Mouse (Mus musculus) midbrain, embryonic 16.5 days (tissue): ENCODE results near the gene 5430419D17Rik. TPM values are rescaled to one million over a fixed set of nuclear protein-coding genes. Genes with fewer than 3 reads are reported as not detected.

Experiments
- ATAC-seq: fragments of 200-750 bp; cut with Nextera tagmentation; 2 replicates; pipeline ENCODE4 v1.8.0; 2017; ENCODE audit warnings: moderate TSS enrichment
- H3K27ac ChIP-seq: fragments of 300-500 bp; sonication (generic); 2 replicates; pipeline ENCODE4 v1.5.1; 2014; ENCODE audit warnings: mild to moderate bottlenecking, low read length, mixed read lengths
- H3K27me3 ChIP-seq: fragments of 300-500 bp; sonication (generic); 2 replicates; pipeline ENCODE4 v1.6.1; 2014; ENCODE audit warnings: low read depth, low read length, mixed read lengths; ENCODE audit not compliant: control insufficient read depth, insufficient read depth
- H3K36me3 ChIP-seq: fragments of 300-500 bp; sonication (generic); 2 replicates; pipeline ENCODE4 v1.6.1; 2014; ENCODE audit warnings: mild to moderate bottlenecking, low read length, moderate library complexity, mixed read lengths; ENCODE audit not compliant: control insufficient read depth, insufficient read depth
- H3K4me1 ChIP-seq: fragments of 300-500 bp; sonication (generic); 2 replicates; pipeline ENCODE4 v1.6.1; 2014; ENCODE audit warnings: mild to moderate bottlenecking, low read length, mixed read lengths; ENCODE audit not compliant: control insufficient read depth, insufficient read depth
- H3K4me2 ChIP-seq: fragments of 300-500 bp; sonication (generic); 2 replicates; pipeline ENCODE4 v1.6.1; 2014; ENCODE audit warnings: mild to moderate bottlenecking, low read length, mixed read lengths
- H3K4me3 ChIP-seq: fragments of 300-500 bp; sonication (generic); 2 replicates; pipeline ENCODE4 v1.5.1; 2014; ENCODE audit warnings: low read depth, mild to moderate bottlenecking, low read length, moderate library complexity, mixed read lengths
- H3K9ac ChIP-seq: fragments of 300-500 bp; sonication (generic); 2 replicates; pipeline ENCODE4 v1.6.1; 2014; ENCODE audit warnings: low read depth, low read length, mixed read lengths
- H3K9me3 ChIP-seq: fragments of 300-500 bp; sonication (generic); replicated peaks from 2 replicates; pipeline ENCODE4 v1.6.1; 2014; ENCODE audit warnings: mild to moderate bottlenecking, low read length, mixed read lengths; ENCODE audit not compliant: control insufficient read depth, poor library complexity, severe bottlenecking
- WGBS: fragments of 180-500 bp; shearing (Covaris S2); extraction: QIAGEN DNeasy Blood & Tissue Kit; methylation state at CpG from one replicate; pipeline ENCODE4 v1.1.7; 2014; 5-methylcytosine and 5-hydroxymethylcytosine counted together
- polyA plus RNA-seq: library from polyadenylated mRNA; unstranded; fragments of >200 nt; fragmentation: Nextera tagmentation; extraction: Ambion mirVana; gene quantifications from 2 replicates; pipeline ENCODE4 v1.2.1, GENCODE M21; 2015

Gene 5430419D17Rik
- polyA plus RNA-seq, result not detected in 2 replicates

DNA sequence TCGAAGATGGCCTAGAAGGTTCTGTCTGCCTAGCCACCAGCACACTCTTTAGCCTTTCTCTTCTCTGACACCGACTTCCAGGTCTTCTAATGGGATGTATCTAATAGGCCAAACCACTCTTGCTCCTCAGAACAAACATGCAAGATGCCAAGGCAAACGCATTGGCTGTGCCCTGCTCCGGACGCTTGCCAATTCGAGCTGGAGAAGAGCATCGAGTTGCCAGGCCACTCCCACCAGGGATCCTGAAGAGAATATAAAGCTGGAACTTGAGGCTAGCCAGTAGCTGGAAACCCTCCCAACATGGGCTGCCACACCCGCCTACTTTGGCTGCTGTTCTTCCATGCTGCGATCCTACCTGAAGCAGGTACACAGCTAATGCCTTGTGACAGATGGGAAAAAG lies at the start of gene 5430419D17Rik:
Gene 5430419D17Rik (plus strand): TSS at position 282 of the 400 bp plus-strand sequence.
- no peak within 1 kb of the TSS for H3K27ac ChIP-seq
- WGBS, result 85% methylated on average over 9 of the region's 9 CpGs
- no peak for ATAC-seq
- no peaks in the 10 kb centered on the region for H3K27me3 ChIP-seq
- H3K9me3 ChIP-seq, result no peaks in the 10 kb centered on the region
- no peaks in the 10 kb centered on the region for H3K36me3 ChIP-seq
- H3K4me2 ChIP-seq, result no peak within 1 kb of the TSS
- no peak within 1 kb of the TSS for H3K4me3 ChIP-seq
- H3K4me1 ChIP-seq, result no peaks in the 10 kb centered on the region
- no peak within 1 kb of the TSS for H3K9ac ChIP-seq

DNA sequence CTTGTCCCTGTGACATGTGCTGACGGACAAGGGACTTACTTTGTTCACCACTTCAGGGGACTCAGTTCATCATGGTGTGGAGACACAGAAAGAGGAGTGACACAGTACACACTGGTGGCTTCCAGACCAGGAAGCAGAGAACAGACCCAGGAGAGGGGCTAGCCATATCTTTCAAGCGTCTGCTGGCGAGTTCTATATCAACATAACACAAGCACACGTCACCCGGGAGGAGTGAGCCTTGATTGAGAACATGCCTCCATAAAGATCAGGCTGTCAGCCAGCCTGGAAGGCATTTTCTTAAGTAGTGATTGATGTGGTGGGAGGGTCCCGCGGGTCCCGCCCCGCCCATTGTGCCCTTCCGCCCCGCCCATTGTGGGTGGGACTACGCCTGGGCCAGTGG lies 44.2 kb upstream of the 5430419D17Rik start:
- H3K9me3 ChIP-seq, result no peaks in the 10 kb centered on the region
- H3K4me2 ChIP-seq, result no peak overlapping the region
- ATAC-seq, result no peak
- H3K9ac ChIP-seq, result no peak overlapping the region
- H3K4me3 ChIP-seq, result no peak overlapping the region
- H3K27me3 ChIP-seq, result no peaks in the 10 kb centered on the region
- no peak overlapping the region for H3K27ac ChIP-seq
- no peaks in the 10 kb centered on the region for H3K4me1 ChIP-seq
- no peaks in the 10 kb centered on the region for H3K36me3 ChIP-seq
- 77% methylated on average over 12 of the region's 12 CpGs for WGBS

DNA sequence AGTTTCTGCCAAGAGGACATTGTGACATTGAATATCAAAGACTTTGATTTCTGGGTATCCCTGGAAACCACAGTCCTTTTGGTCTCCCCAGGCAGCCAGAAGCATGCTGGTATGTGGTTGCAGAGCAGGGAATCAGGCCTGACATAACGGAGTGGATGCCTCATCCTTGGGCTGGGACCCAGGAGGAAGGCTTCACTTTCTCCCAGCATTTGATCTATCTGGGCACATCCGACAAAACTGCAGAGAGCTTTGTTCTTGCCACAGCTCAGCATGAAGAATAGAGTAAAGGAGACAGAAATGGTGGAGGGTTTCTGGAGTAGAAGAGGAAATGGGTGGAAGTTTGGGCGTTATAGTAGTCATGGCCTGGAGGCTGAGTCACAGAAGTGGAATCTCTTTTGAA lies 41.0 kb upstream of the 5430419D17Rik start:
- Histone ChIP-seq H3K27me3 (no peaks in the 10 kb centered on the region), H3K36me3 (no peaks in the 10 kb centered on the region), H3K4me1 (no peaks in the 10 kb centered on the region), H3K9me3 (no peaks in the 10 kb centered on the region), H3K9ac (no peak overlapping the region), H3K4me2 (no peak overlapping the region), H3K4me3 (no peak overlapping the region), H3K27ac (no peak overlapping the region)
- 60% methylated on average over 3 of the region's 3 CpGs for WGBS
- no peak for ATAC-seq

- H3K9ac ChIP-seq, result no peak within 1 kb of the TSS
- H3K27me3 ChIP-seq, result no peaks in the 10 kb centered on the region
- no peaks in the 10 kb centered on the region for H3K4me1 ChIP-seq
- WGBS, result 95% methylated on average over 2 of the region's 2 CpGs
- no peak within 1 kb of the TSS for H3K4me3 ChIP-seq
- ATAC-seq, result no peak
- H3K36me3 ChIP-seq, result no peaks in the 10 kb centered on the region
- H3K4me2 ChIP-seq, result no peak within 1 kb of the TSS
- H3K27ac ChIP-seq, result no peak within 1 kb of the TSS
- H3K9me3 ChIP-seq, result no peaks in the 10 kb centered on the region
These were observed 28.0 kb upstream of the 5430419D17Rik start, which contains the start of gene 4933402N03Rik for GRCm38 (mm10) chr7:131146214-131146613. TSS of gene 4933402N03Rik (minus strand) at chr7:131146314.

- WGBS, result 79% methylated on average over 3 of the region's 3 CpGs
- Histone ChIP-seq H3K4me3 (no peak overlapping the region), H3K4me2 (no peak overlapping the region), H3K27ac (no peak overlapping the region), H3K9me3 (no peaks in the 10 kb centered on the region), H3K4me1 (no peaks in the 10 kb centered on the region), H3K27me3 (no peaks in the 10 kb centered on the region), H3K9ac (no peak overlapping the region), H3K36me3 (no peaks in the 10 kb centered on the region)
- no peak for ATAC-seq
These were observed 24.0 kb upstream of the 5430419D17Rik start for GRCm38 (mm10) chr7:131150179-131150578.

DNA sequence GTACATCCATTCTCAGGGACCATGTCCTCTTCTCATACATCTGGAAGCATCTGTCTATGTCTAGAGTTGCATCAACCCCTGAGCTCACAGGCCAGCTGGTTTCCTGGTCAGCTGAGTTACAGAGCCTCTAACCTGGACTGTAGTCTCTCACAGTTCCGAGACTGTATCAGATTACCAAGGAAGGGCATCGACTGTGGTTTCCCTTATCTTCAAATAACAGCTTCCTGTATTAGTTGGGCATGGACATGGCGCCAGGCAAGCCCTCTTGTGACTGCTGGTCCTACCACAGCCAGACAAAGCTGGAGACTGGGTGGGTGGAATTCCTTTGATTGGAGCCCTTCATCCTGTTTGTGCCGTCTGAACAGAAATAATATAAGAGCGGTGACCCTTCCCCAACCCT lies 21.2 kb upstream of the 5430419D17Rik start:
- H3K4me2 ChIP-seq, result no peak overlapping the region
- H3K36me3 ChIP-seq, result no peaks in the 10 kb centered on the region
- no peak overlapping the region for H3K9ac ChIP-seq
- H3K27ac ChIP-seq, result no peak overlapping the region
- no peaks in the 10 kb centered on the region for H3K4me1 ChIP-seq
- no peak overlapping the region for H3K4me3 ChIP-seq
- WGBS, result 89% methylated on average over 5 of the region's 5 CpGs
- H3K9me3 ChIP-seq, result no peaks in the 10 kb centered on the region
- no peak for ATAC-seq
- H3K27me3 ChIP-seq, result no peaks in the 10 kb centered on the region

DNA sequence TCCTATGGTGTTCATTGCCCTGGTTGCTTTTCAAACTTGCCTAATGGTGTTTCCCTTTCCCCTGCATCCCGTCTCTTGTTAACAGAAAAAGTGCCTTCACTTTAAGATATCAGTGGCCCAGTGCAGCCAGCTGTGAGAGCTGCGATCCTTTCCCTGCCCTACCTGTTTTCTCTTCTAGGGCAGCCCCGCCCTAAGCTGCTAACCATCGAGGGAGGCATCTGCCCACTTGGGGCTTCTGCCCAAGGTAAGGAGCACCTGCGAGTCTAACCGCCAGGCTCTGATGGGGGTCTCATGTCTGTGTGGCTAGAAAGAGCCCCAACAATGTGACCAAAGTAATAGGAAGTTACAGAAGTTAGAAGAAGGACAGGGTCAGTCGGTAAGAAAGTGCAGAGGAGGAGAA lies 12.0 kb upstream of the 5430419D17Rik start:
- Histone ChIP-seq H3K4me3 (no peak overlapping the region), H3K36me3 (no peaks in the 10 kb centered on the region), H3K4me2 (no peak overlapping the region), H3K9me3 (no peaks in the 10 kb centered on the region), H3K27ac (no peak overlapping the region), H3K4me1 (no peaks in the 10 kb centered on the region), H3K9ac (no peak overlapping the region), H3K27me3 (no peaks in the 10 kb centered on the region)
- 81% methylated on average over 7 of the region's 7 CpGs for WGBS
- ATAC-seq, result no peak

- Histone ChIP-seq H3K4me3 (no peak overlapping the region), H3K9ac (no peak overlapping the region), H3K9me3 (no peaks in the 10 kb centered on the region), H3K27ac (no peak overlapping the region), H3K36me3 (no peaks in the 10 kb centered on the region), H3K4me1 (no peaks in the 10 kb centered on the region), H3K4me2 (no peak overlapping the region), H3K27me3 (no peaks in the 10 kb centered on the region)
- no peak for ATAC-seq
- 68% methylated on average over 3 of the region's 3 CpGs for WGBS
These were observed 6.4 kb upstream of the 5430419D17Rik start for GRCm38 (mm10) chr7:131167771-131168170.

- Histone ChIP-seq H3K36me3 (no peaks in the 10 kb centered on the region), H3K4me3 (no peak overlapping the region), H3K27me3 (no peaks in the 10 kb centered on the region), H3K9me3 (no peaks in the 10 kb centered on the region), H3K27ac (no peak overlapping the region), H3K4me1 (no peaks in the 10 kb centered on the region), H3K9ac (no peak overlapping the region), H3K4me2 (no peak overlapping the region)
- WGBS, result 63% methylated on average over 2 of the region's 2 CpGs
- ATAC-seq, result no peak
These were observed 5.1 kb upstream of the 5430419D17Rik start for GRCm38 (mm10) chr7:131169099-131169498.
